Mouse (Mus musculus) ES-E14 (cell line): Measurements from ENCODE around the gene Epb42.

Experiments
- CHD2 ChIP-seq: IDR thresholded peaks from 2 replicates; pipeline ENCODE4 v1.6.1; 2014; ENCODE audit warnings: mild to moderate bottlenecking, low read depth, low read length, inconsistent platforms
- MAFK ChIP-seq: IDR thresholded peaks from 2 replicates; pipeline ENCODE4 v1.6.1; 2014; ENCODE audit warnings: mild to moderate bottlenecking, low read depth, low read length, inconsistent platforms; ENCODE audit not compliant: insufficient read depth

DNA sequence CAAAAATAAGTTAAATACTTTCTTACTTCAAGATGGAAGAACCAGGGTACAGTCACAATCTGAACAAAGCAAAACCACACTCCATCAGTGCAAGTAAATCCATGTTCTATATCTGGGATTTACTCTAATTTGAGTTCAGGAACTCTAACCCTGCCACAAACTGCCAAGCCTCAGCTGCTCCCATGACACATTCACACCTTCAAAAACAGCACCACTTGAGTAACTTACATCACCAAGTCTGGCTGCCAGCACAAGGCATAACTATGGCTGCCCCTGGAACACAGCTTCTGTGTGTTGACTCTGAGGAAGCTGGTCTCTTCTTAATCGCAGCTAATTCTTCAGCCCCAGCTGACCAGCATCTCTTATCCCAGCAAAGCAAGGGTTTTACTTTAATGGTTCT, 19.7 kb downstream of the Epb42 start:
- TF ChIP-seq CHD2 (no peak), MAFK (no peak)
